Mouse (Mus musculus) retina, embryonic 14.5 days (tissue): ENCODE measurements around the gene Nfia.

ENCODE experiments used
- DNase-seq: peaks from one replicate; pipeline ENCODE4 v3.0.0-alpha.2; 2015; ENCODE audit warnings: low spot score

The Nfia gene

GRCm38 (mm10) chr4:97840227-97841062 is 67.9 kb downstream of the Nfia start:
- peak; percentile 45 for DNase-seq

GRCm38 (mm10) chr4:97841063-97841595 is 68.6 kb downstream of the Nfia start:
- DNase-seq, result no peak

GRCm38 (mm10) chr4:97841745-97842144 is 69.2 kb downstream of the Nfia start:
- no peak for DNase-seq

- DNase-seq, result peak; percentile 24
Observed at GRCm38 (mm10) chr4:97843981-97844690, 71.6 kb downstream of the Nfia start.

- no peak for DNase-seq
Observed at GRCm38 (mm10) chr4:97844899-97845298, 72.4 kb downstream of the Nfia start.

GRCm38 (mm10) chr4:97847653-97848052 is 75.1 kb downstream of the Nfia start:
- no peak for DNase-seq

- no peak for DNase-seq
Observed at GRCm38 (mm10) chr4:97850991-97851390, 78.5 kb downstream of the Nfia start.

GRCm38 (mm10) chr4:97851698-97852097 is 79.2 kb downstream of the Nfia start:
- DNase-seq, result no peak

- DNase-seq, result no peak
Observed at GRCm38 (mm10) chr4:97852626-97853025, 80.1 kb downstream of the Nfia start.

GRCm38 (mm10) chr4:97854779-97855178 is 82.2 kb downstream of the Nfia start:
- DNase-seq, result no peak

- no peak for DNase-seq
Observed at GRCm38 (mm10) chr4:97855712-97856420, 83.3 kb downstream of the Nfia start.

GRCm38 (mm10) chr4:97857549-97857948 is 85.0 kb downstream of the Nfia start:
- no peak for DNase-seq

GRCm38 (mm10) chr4:97859431-97859830 is 86.9 kb downstream of the Nfia start:
- no peak for DNase-seq

- no peak for DNase-seq
Observed at GRCm38 (mm10) chr4:97860376-97860775, 87.8 kb downstream of the Nfia start.

GRCm38 (mm10) chr4:97860791-97861344 is 88.3 kb downstream of the Nfia start:
- no peak for DNase-seq

- DNase-seq, result no peak
Observed at GRCm38 (mm10) chr4:97862379-97862778, 89.8 kb downstream of the Nfia start.

- no peak for DNase-seq
Observed at GRCm38 (mm10) chr4:97864276-97864675, 91.7 kb downstream of the Nfia start.

GRCm38 (mm10) chr4:97865410-97865953 is 92.9 kb downstream of the Nfia start:
- peak; percentile 52 for DNase-seq

- no peak for DNase-seq
Observed at GRCm38 (mm10) chr4:97866463-97866862, 93.9 kb downstream of the Nfia start.

- DNase-seq, result no peak
Observed at GRCm38 (mm10) chr4:97868307-97868937, 95.9 kb downstream of the Nfia start.

- DNase-seq, result no peak
Observed at GRCm38 (mm10) chr4:97868938-97869440, 96.5 kb downstream of the Nfia start.
